Mouse (Mus musculus) Muller cell, postnatal 12 days (primary cell): ENCODE measurements at regions not wholly inside any gene's neighbourhood (a gene's known extent, or its start where the extent isn't known, plus 50 kb on each side); places are given as distances from the start of the nearest gene placed in this dataset.
A peak's percentile ranks its signal among the peaks of the same experiment; 100 is the strongest.

ENCODE experiments used
- DNase-seq: peaks from one replicate; pipeline ENCODE4 v3.0.0-alpha.2; 2015; ENCODE audit errors: inconsistent ontology term

DNA sequence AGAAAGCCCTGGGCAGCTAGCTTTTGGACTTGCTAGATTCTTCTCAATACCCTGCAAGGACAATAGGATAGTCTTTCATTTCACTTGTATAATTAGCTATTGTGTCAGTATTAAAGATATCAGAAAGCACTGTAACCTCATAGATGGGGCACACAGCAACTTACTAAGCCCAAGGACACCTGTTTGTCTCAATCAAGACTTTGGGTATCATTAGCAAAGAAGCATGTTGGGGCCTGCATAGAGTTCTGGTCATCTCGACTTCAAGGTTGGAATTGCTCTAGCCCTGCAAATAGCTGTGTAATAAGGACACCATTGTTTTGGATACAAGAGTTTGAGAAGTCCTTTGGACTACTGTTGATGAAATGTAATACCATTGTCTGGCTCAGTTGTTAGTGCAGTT lies 104.6 kb upstream of the Rspo3 start:
- DNase-seq, result no peak

DNA sequence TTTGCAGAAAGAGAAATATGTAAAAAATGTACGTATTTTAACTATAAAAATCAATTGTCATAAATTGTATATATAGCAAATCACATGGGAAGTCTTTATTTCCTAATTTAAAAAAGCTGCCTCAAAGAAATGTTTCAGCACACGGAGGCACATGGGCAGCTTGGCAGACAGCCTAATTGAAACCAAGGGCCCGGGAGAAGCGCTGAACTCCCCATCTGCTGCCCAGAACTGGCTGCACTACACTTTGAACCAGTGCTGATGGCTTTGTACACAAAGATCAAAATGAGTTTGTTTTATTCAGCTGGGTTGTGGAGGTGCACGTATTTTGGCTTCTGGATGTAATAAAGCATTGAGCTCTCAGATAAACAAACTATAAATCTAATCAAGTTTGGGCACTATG lies 100.2 kb upstream of the Rspo3 start:
- peak; percentile 6 for DNase-seq

DNA sequence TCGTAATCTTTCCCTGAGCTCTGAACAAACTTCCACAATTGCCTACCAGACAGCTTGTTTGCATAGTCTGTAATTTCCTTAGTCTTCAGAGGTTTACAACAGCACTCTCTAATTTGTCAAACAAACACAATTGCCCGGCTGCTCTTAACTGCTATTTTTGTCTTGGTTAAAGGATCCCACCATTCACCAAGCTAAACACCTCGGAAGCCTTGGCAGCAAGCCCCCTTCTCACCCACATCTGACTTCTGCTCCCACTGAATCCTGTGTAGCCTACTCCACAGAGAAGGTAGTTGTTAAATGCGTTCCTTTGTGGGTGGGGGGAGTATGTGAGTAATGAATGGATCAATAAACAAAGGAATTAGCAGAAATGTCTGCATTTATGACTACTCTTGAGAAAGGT lies 59.8 kb upstream of the Rspo3 start:
- no peak for DNase-seq

DNA sequence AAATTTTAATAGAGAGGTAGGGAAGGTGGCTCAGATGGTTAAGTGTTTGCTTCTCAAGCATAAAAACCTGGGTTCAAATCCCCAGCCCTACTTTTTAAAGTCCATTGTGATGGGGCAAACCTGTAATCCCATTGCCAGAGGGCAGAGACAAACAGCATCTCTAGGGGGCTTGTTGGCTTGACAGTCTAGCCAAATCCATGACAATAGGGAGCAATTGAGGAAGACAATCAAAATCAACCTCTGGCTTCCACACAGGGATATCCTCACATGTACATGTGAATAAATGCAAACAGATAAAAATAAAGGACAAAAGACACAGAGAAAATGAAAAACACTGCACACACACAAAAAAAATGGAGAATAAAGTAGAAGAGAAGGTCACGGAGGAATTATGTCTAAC lies 59.3 kb upstream of the Rspo3 start:
- DNase-seq, result no peak

DNA sequence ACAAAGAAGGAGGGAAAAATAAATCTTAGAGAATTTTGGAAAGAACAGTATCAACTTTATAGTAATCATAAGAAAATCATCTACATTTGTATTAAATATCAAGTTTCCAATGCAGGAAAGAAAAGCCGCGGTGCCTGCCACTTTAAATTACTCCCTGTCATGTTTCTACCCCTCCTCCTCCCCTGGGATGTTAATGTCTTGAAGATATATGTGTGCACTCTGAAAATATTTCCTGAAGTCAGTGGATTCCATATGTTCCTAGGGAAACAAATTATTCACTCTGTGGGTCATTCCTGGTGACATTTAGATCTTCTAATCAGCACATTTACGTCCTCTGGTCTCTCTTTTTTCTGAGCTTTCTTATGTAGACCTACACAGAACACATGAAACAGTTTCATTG lies 57.2 kb upstream of the Rspo3 start:
- no peak for DNase-seq

DNA sequence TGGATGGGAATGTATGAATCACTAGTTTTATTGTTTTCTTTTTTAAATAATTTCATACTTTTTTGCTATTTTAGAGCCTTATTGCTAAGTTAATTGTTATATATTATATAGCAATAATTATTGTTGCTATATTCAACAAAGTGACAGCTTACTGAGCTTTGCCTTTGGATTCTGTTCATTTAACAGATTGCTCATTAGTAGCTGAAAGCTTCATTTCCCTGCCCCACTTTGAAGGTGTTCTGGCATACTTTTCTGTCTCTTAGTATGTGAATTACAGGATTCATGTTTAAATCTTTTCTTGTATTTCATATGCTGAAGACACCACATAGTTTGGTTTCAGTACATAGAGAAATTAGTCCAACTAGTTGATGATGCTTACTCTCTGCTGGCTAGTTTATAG lies 54.5 kb upstream of the Rspo3 start:
- no peak for DNase-seq

DNA sequence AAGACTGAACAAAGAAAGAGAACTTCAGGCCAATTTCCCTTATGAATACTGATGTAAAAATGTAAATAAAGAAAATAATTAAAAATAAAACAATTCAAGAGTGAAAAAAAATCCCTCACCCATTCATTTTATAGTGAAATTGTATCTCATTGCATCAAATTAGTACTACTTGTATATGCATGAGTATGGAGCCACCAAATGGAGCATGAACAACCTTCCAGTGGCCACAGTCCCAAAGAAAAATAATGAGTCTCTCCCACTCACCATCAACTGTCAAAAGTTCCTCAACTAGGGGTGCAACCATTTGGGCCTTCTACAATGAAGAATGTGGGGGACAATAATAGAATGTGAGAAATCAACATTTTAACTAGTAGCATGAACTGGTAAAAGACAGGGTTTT lies 54.1 kb upstream of the Rspo3 start:
- DNase-seq, result no peak
